Mouse (Mus musculus) brain, embryonic 14.5 days (tissue): ENCODE results near the gene Nmt1.

Experiments used
- CTCF ChIP-seq: fragments of 200-500 bp; IDR thresholded peaks from 2 replicates; pipeline ENCODE4 v1.5.1; 2012; ENCODE audit warnings: inconsistent platforms, mild to moderate bottlenecking, moderate library complexity, borderline replicate concordance; ENCODE audit not compliant: insufficient read depth, insufficient read length; ENCODE audit errors: extremely low read depth
- POLR2A ChIP-seq: fragments of 200-500 bp; IDR thresholded peaks from 2 replicates; pipeline ENCODE4 v1.6.1; 2012; ENCODE audit warnings: mild to moderate bottlenecking, inconsistent platforms, borderline replicate concordance; ENCODE audit not compliant: poor library complexity, insufficient read depth, insufficient read length, severe bottlenecking; ENCODE audit errors: extremely low read depth

- TF ChIP-seq CTCF (no peak), POLR2A (no peak)
Measured at GRCm38 (mm10) chr11:103000111-103000510, 27.9 kb upstream of the Nmt1 start.
